Mouse (Mus musculus): ENCODE measurements around the gene OR5BS1P. TPM values are rescaled to one million over a fixed set of nuclear protein-coding genes. Genes with fewer than 3 reads are reported as not detected.

Gene OR5BS1P
- total and polyA plus RNA-seq, 2 experiments = not detected

- no peak overlapping the region for H3K27ac ChIP-seq (replicated peaks; ENCODE audit: insufficient read depth, low read depth, low read length)
- peaks cover 86% of the 10 kb centered on the region for H3K36me3 ChIP-seq (ENCODE audit: control insufficient read depth, insufficient read depth, low read length)
- 84% methylated on average over 5 of the region's 5 CpGs for WGBS
- no peak for TF ChIP-seq CTCF (IDR thresholded peaks at IDR 0.05; ENCODE audit: low read depth, low read length)
- no peak for TF ChIP-seq POLR2A (IDR thresholded peaks at IDR 0.05; ENCODE audit: extremely low read depth, insufficient read depth, low read length)
- no peaks in the 10 kb centered on the region for H3K4me1 ChIP-seq (ENCODE audit: control insufficient read depth, insufficient read depth, low read length)
- no peak overlapping the region for H3K9ac ChIP-seq (ENCODE audit: low read depth, low read length)
- no peak for DNase-seq (ENCODE audit: extremely low read depth, low read depth, low spot score)
- no peak overlapping the region for H3K4me3 ChIP-seq (ENCODE audit: insufficient read depth, low read depth, low read length)
- no peaks in the 10 kb centered on the region; the same call in 1 of the 2 replicates for H3K79me2 ChIP-seq (ENCODE audit: control insufficient read depth, insufficient read depth, low read length)
- no peaks in the 10 kb centered on the region for H3K27me3 ChIP-seq (ENCODE audit: control insufficient read depth, insufficient read depth, low read length)
Measured at GRCm38 (mm10) chr15:98526057-98526456, 56.4 kb downstream of the OR5BS1P start.

GRCm38 (mm10) chr15:98527056-98527771 lies 57.5 kb downstream of the OR5BS1P start:
- TF ChIP-seq POLR2A (IDR thresholded peaks at IDR 0.05; ENCODE audit: extremely low read depth, insufficient read depth, low read length) = no peak
- no peak for TF ChIP-seq CTCF (IDR thresholded peaks at IDR 0.05; ENCODE audit: low read depth, low read length)
- H3K9ac ChIP-seq (ENCODE audit: low read depth, low read length) = no peak overlapping the region
- no peak overlapping the region for H3K4me3 ChIP-seq (ENCODE audit: insufficient read depth, low read depth, low read length)
- peaks cover 2% of the 10 kb centered on the region for H3K4me1 ChIP-seq (ENCODE audit: control insufficient read depth, insufficient read depth, low read length)
- 97% methylated on average over 5 of the region's 5 CpGs for WGBS
- H3K79me2 ChIP-seq (ENCODE audit: control insufficient read depth, insufficient read depth, low read length) = peaks cover 5% of the 10 kb centered on the region; the same call in 1 of the 2 replicates
- no peaks in the 10 kb centered on the region for H3K27me3 ChIP-seq (ENCODE audit: control insufficient read depth, insufficient read depth, low read length)
- H3K36me3 ChIP-seq (ENCODE audit: control insufficient read depth, insufficient read depth, low read length) = peaks cover 80% of the 10 kb centered on the region
- no peak for DNase-seq (ENCODE audit: extremely low read depth, low read depth, low spot score)
- no peak overlapping the region for H3K27ac ChIP-seq (replicated peaks; ENCODE audit: insufficient read depth, low read depth, low read length)

GRCm38 (mm10) chr15:98528066-98528563 lies 58.4 kb downstream of the OR5BS1P start:
- TF ChIP-seq CTCF (IDR thresholded peaks at IDR 0.05; ENCODE audit: low read depth, low read length) = no peak
- no peak for TF ChIP-seq POLR2A (IDR thresholded peaks at IDR 0.05; ENCODE audit: extremely low read depth, insufficient read depth, low read length)
- H3K79me2 ChIP-seq (ENCODE audit: control insufficient read depth, insufficient read depth, low read length) = peaks cover 12% of the 10 kb centered on the region; the same call in 1 of the 2 replicates
- DNase-seq (ENCODE audit: extremely low read depth, low read depth, low spot score) = no peak
- H3K27me3 ChIP-seq (ENCODE audit: control insufficient read depth, insufficient read depth, low read length) = no peaks in the 10 kb centered on the region
- 86% methylated on average over 5 of the region's 5 CpGs for WGBS
- H3K27ac ChIP-seq (replicated peaks; ENCODE audit: insufficient read depth, low read depth, low read length) = no peak overlapping the region
- peaks cover 71% of the 10 kb centered on the region for H3K36me3 ChIP-seq (ENCODE audit: control insufficient read depth, insufficient read depth, low read length)
- peaks cover 4% of the 10 kb centered on the region for H3K4me1 ChIP-seq (ENCODE audit: control insufficient read depth, insufficient read depth, low read length)
- H3K4me3 ChIP-seq (ENCODE audit: insufficient read depth, low read depth, low read length) = no peak overlapping the region
- H3K9ac ChIP-seq (ENCODE audit: low read depth, low read length) = no peak overlapping the region

Other genes with a start within 250 kb of the OR5BS1P start
- not detected in 2 replicates for gene Gm44579, start 248.9 kb upstream of the OR5BS1P start, total RNA-seq (2014; rRNA removed)
- not detected in 2 replicates for gene Gm44579, start 248.9 kb upstream of the OR5BS1P start, polyA plus RNA-seq (2012; rRNA removed)
- not detected in 2 replicates for gene Olfr287, start 248.8 kb upstream of the OR5BS1P start, total RNA-seq (2014; rRNA removed)
- not detected in 2 replicates for gene Olfr287, start 248.8 kb upstream of the OR5BS1P start, polyA plus RNA-seq (2012; rRNA removed)
- gene Olfr286, start 235.4 kb upstream of the OR5BS1P start, total RNA-seq (2014; rRNA removed) = not detected in 2 replicates
- gene Olfr286, start 235.4 kb upstream of the OR5BS1P start, polyA plus RNA-seq (2012; rRNA removed) = not detected in 2 replicates
- gene H1fnt, start 212.6 kb upstream of the OR5BS1P start, total RNA-seq (2014; rRNA removed) = not detected in 2 replicates
- not detected in 2 replicates for gene H1fnt, start 212.6 kb upstream of the OR5BS1P start, polyA plus RNA-seq (2012; rRNA removed)
- 0.28 and 0.40 TPM in 2 replicates for gene Zfp641, start 173.7 kb upstream of the OR5BS1P start, total RNA-seq (2014; rRNA removed)
- gene Zfp641, start 173.7 kb upstream of the OR5BS1P start, polyA plus RNA-seq (2012; rRNA removed) = 0.16 and 0.33 TPM in 2 replicates
- not detected in 2 replicates for gene Olfr285, start 152.5 kb upstream of the OR5BS1P start, total RNA-seq (2014; rRNA removed)
- gene Olfr285, start 152.5 kb upstream of the OR5BS1P start, polyA plus RNA-seq (2012; rRNA removed) = not detected in 2 replicates
- not detected in 2 replicates for gene Olfr284, start 128.9 kb upstream of the OR5BS1P start, total RNA-seq (2014; rRNA removed)
- gene Olfr284, start 128.9 kb upstream of the OR5BS1P start, polyA plus RNA-seq (2012; rRNA removed) = not detected in 2 replicates
- gene Olfr283, start 89.0 kb upstream of the OR5BS1P start, total RNA-seq (2014; rRNA removed) = not detected in 2 replicates
- not detected in 2 replicates for gene Olfr283, start 89.0 kb upstream of the OR5BS1P start, polyA plus RNA-seq (2012; rRNA removed)
- not detected in 2 replicates for gene Olfr282, start 38.7 kb upstream of the OR5BS1P start, total RNA-seq (2014; rRNA removed)
- not detected in 2 replicates for gene Olfr282, start 38.7 kb upstream of the OR5BS1P start, polyA plus RNA-seq (2012; rRNA removed)
- not detected in 2 replicates for gene Olfr281, start 17.3 kb upstream of the OR5BS1P start, total RNA-seq (2014; rRNA removed)
- not detected in 2 replicates for gene Olfr281, start 17.3 kb upstream of the OR5BS1P start, polyA plus RNA-seq (2012; rRNA removed)
- gene Lalba, start 12.8 kb downstream of the OR5BS1P start, total RNA-seq (2014; rRNA removed) = not detected in 2 replicates
- gene Lalba, start 12.8 kb downstream of the OR5BS1P start, polyA plus RNA-seq (2012; rRNA removed) = not detected in 2 replicates
- not detected in 2 replicates for gene Olfr279, start 22.5 kb downstream of the OR5BS1P start, total RNA-seq (2014; rRNA removed)
- not detected in 2 replicates for gene Olfr279, start 22.5 kb downstream of the OR5BS1P start, polyA plus RNA-seq (2012; rRNA removed)
- 17.9 and 22.2 TPM in 2 replicates for gene Kansl2, start 64.4 kb downstream of the OR5BS1P start, total RNA-seq (2014; rRNA removed)
- 18.0 and 21.9 TPM in 2 replicates for gene Kansl2, start 64.4 kb downstream of the OR5BS1P start, polyA plus RNA-seq (2012; rRNA removed)
- gene Ccnt1, start 101.0 kb downstream of the OR5BS1P start, total RNA-seq (2014; rRNA removed) = 13.5 and 13.8 TPM in 2 replicates
- gene Ccnt1, start 101.0 kb downstream of the OR5BS1P start, polyA plus RNA-seq (2012; rRNA removed) = 5.4 and 7.4 TPM in 2 replicates
- gene 4930415O20Rik, start 101.1 kb downstream of the OR5BS1P start, total RNA-seq (2014; rRNA removed) = not detected in 2 replicates
- gene 4930415O20Rik, start 101.1 kb downstream of the OR5BS1P start, polyA plus RNA-seq (2012; rRNA removed) = not detected in 2 replicates
- gene Adcy6, start 140.2 kb downstream of the OR5BS1P start, total RNA-seq (2014; rRNA removed) = 8.9 and 11.8 TPM in 2 replicates
- 13.7 and 16.3 TPM in 2 replicates for gene Adcy6, start 140.2 kb downstream of the OR5BS1P start, polyA plus RNA-seq (2012; rRNA removed)
- gene Cacnb3, start 160.9 kb downstream of the OR5BS1P start, total RNA-seq (2014; rRNA removed) = 0.27 and 0.28 TPM in 2 replicates
- gene Cacnb3, start 160.9 kb downstream of the OR5BS1P start, polyA plus RNA-seq (2012; rRNA removed) = 0.75 and 0.86 TPM in 2 replicates
- 27.6 and 33.9 TPM in 2 replicates for gene Ddx23, start 193.0 kb downstream of the OR5BS1P start, total RNA-seq (2014; rRNA removed)
- 15.4 and 18.8 TPM in 2 replicates for gene Ddx23, start 193.0 kb downstream of the OR5BS1P start, polyA plus RNA-seq (2012; rRNA removed)
- gene Rnd1, start 207.6 kb downstream of the OR5BS1P start, total RNA-seq (2014; rRNA removed) = 20.0 and 23.2 TPM in 2 replicates
- 7.4 and 21.3 TPM in 2 replicates for gene Rnd1, start 207.6 kb downstream of the OR5BS1P start, polyA plus RNA-seq (2012; rRNA removed)
- not detected in 2 replicates for gene Ccdc65, start 238.3 kb downstream of the OR5BS1P start, total RNA-seq (2014; rRNA removed)
- not detected in 2 replicates for gene Ccdc65, start 238.3 kb downstream of the OR5BS1P start, polyA plus RNA-seq (2012; rRNA removed)

All from liver, adult 2 months (tissue).